Mouse (Mus musculus) megakaryocyte-erythroid progenitor cell, adult 5-6 weeks (primary cell): ENCODE measurements around the gene Il1rl2. TPM values are rescaled to one million over a fixed set of nuclear protein-coding genes. Genes with fewer than 3 reads are reported as not detected.
A peak's percentile ranks its signal among the peaks of the same experiment; 100 is the strongest.

Source experiments
- ATAC-seq: replicated peaks from 2 replicates; pipeline ENCODE4 v1.8.0; 2016; ENCODE audit warnings: mild to moderate bottlenecking, inconsistent platforms; ENCODE audit not compliant: severe bottlenecking, poor library complexity, low FRiP score, low TSS enrichment
- total RNA-seq, 2 experiments: library from RNA; stranded (forward) in 1 of 2; stranded (reverse) in 1 of 2; fragments of 200-1000, 215-1000 nt in 1 of 2; fragments of >200 nt in 1 of 2; fragmentation: Nextera tagmentation in 1 of 2; gene quantifications; 2 replicates each; pipeline ENCODE4 v1.2.3; 2014 to 2017

The Il1rl2 gene
- total RNA-seq, 2 experiments from 2014 or later, result 6.3 TPM

GRCm38 (mm10) chr1:40321824-40322223 lies 2.6 kb upstream of the Il1rl2 start:
- no peak for ATAC-seq

- no peak for ATAC-seq
These were observed 1.9 kb upstream of the Il1rl2 start for GRCm38 (mm10) chr1:40322543-40322942.

- peak; percentile 53 for ATAC-seq
These were observed 719 bp downstream of the Il1rl2 start for GRCm38 (mm10) chr1:40324955-40325702.

GRCm38 (mm10) chr1:40325711-40326327 lies 1.4 kb downstream of the Il1rl2 start:
- ATAC-seq, result no peak

GRCm38 (mm10) chr1:40327604-40328003 lies 3.2 kb downstream of the Il1rl2 start:
- no peak for ATAC-seq

GRCm38 (mm10) chr1:40329526-40329925 lies 5.1 kb downstream of the Il1rl2 start:
- ATAC-seq, result peak; percentile 62

- no peak for ATAC-seq
These were observed 5.8 kb downstream of the Il1rl2 start for GRCm38 (mm10) chr1:40330181-40330580.

- ATAC-seq, result no peak
These were observed 14.9 kb downstream of the Il1rl2 start for GRCm38 (mm10) chr1:40339346-40339745.

- ATAC-seq, result peak; percentile 93
These were observed 15.7 kb downstream of the Il1rl2 start for GRCm38 (mm10) chr1:40340102-40340501.

- peak; percentile 76 for ATAC-seq
These were observed 27.9 kb downstream of the Il1rl2 start for GRCm38 (mm10) chr1:40352158-40352903.

- ATAC-seq, result no peak
These were observed 28.5 kb downstream of the Il1rl2 start for GRCm38 (mm10) chr1:40352904-40353286.

GRCm38 (mm10) chr1:40354665-40355064 lies 30.3 kb downstream of the Il1rl2 start:
- no peak for ATAC-seq

- ATAC-seq, result no peak
These were observed 31.0 kb downstream of the Il1rl2 start for GRCm38 (mm10) chr1:40355431-40355843.

- ATAC-seq, result peak; percentile 82
These were observed 31.6 kb downstream of the Il1rl2 start for GRCm38 (mm10) chr1:40355904-40356521.

- no peak for ATAC-seq
These were observed 33.5 kb downstream of the Il1rl2 start for GRCm38 (mm10) chr1:40357921-40358320.

GRCm38 (mm10) chr1:40358351-40358750 lies 33.9 kb downstream of the Il1rl2 start:
- no peak for ATAC-seq

- peak; percentile 55 for ATAC-seq
These were observed 34.4 kb downstream of the Il1rl2 start for GRCm38 (mm10) chr1:40358771-40359181.

GRCm38 (mm10) chr1:40359731-40360130 lies 35.3 kb downstream of the Il1rl2 start:
- ATAC-seq, result peak; percentile 46

GRCm38 (mm10) chr1:40360969-40361368 lies 36.6 kb downstream of the Il1rl2 start:
- no peak for ATAC-seq

GRCm38 (mm10) chr1:40361596-40361995 lies 37.2 kb downstream of the Il1rl2 start:
- ATAC-seq, result no peak
